Mouse (Mus musculus) G1E (cell line): ENCODE measurements at regions not wholly inside any gene's neighbourhood (a gene's known extent, or its start where the extent isn't known, plus 50 kb on each side); places are given as distances from the start of the nearest gene placed in this dataset.

Experiments used
- CTCF ChIP-seq: IDR thresholded peaks from 2 replicates; pipeline ENCODE4 v1.5.1; 2012; ENCODE audit warnings: low read depth, low read length, inconsistent platforms, mixed read lengths
- POLR2AphosphoS5 ChIP-seq: IDR thresholded peaks from 2 replicates; pipeline ENCODE4 v1.6.1; 2012; ENCODE audit warnings: low read depth, low read length, inconsistent platforms; ENCODE audit not compliant: insufficient replicate concordance
- TAL1 ChIP-seq: conservative IDR thresholded peaks from 2 replicates; pipeline ENCODE4 v1.6.1; 2012; ENCODE audit warnings: low read depth, low read length, inconsistent platforms, mixed read lengths

- TF ChIP-seq POLR2AphosphoS5 (no peak), CTCF (no peak), TAL1 (no peak)
Observed at GRCm38 (mm10) chr10:95090035-95090434, 145.4 kb upstream of the Plxnc1 start.
